Mouse (Mus musculus): ENCODE measurements around the gene Slc25a20.
"Not testable (repeated sequence)": the region's sequence is repeated elsewhere in the genome, so short reads cannot be mapped to it uniquely, and the experiment has no call there.

The Slc25a20 gene

GRCm38 (mm10) chr9:108661677-108662612, at the start of gene Slc25a20:
Gene Slc25a20, plus strand, starts transcription at chr9:108662088.
- DNase-seq (ENCODE audit: low spot score in 2 of 2) = peak; percentile 53 to 73

GRCm38 (mm10) chr9:108617301-108617700, 44.6 kb upstream of the Slc25a20 start:
- DNase-seq (ENCODE audit: low spot score in 2 of 2) = no peak

GRCm38 (mm10) chr9:108626498-108626897, 35.4 kb upstream of the Slc25a20 start:
- no peak for DNase-seq (ENCODE audit: low spot score in 2 of 2)

- no peak for DNase-seq (ENCODE audit: low spot score in 2 of 2)
Observed at GRCm38 (mm10) chr9:108628141-108628540, 33.7 kb upstream of the Slc25a20 start.

GRCm38 (mm10) chr9:108630683-108631082, 31.2 kb upstream of the Slc25a20 start:
- DNase-seq (ENCODE audit: low spot score in 2 of 2) = no peak

GRCm38 (mm10) chr9:108631631-108632256, 30.1 kb upstream of the Slc25a20 start:
- DNase-seq (ENCODE audit: low spot score in 2 of 2) = no peak

- DNase-seq (ENCODE audit: low spot score in 2 of 2) = no peak
Observed at GRCm38 (mm10) chr9:108632375-108632774, 29.5 kb upstream of the Slc25a20 start.

GRCm38 (mm10) chr9:108633846-108634245, 28.0 kb upstream of the Slc25a20 start:
- no peak for DNase-seq (ENCODE audit: low spot score in 2 of 2)

- DNase-seq (ENCODE audit: low spot score in 2 of 2) = no peak
Observed at GRCm38 (mm10) chr9:108635415-108635814, 26.5 kb upstream of the Slc25a20 start.

- no peak for DNase-seq (ENCODE audit: low spot score in 2 of 2)
Observed at GRCm38 (mm10) chr9:108639825-108640224, 22.1 kb upstream of the Slc25a20 start.

- no peak for DNase-seq (ENCODE audit: low spot score in 2 of 2)
Observed at GRCm38 (mm10) chr9:108648166-108648565, 13.7 kb upstream of the Slc25a20 start.

- peak; percentile 90 to 92 for DNase-seq (ENCODE audit: low spot score in 2 of 2)
Observed at GRCm38 (mm10) chr9:108648611-108649560, 13.0 kb upstream of the Slc25a20 start, which contains the start of gene Arih2. Gene Arih2, minus strand, starts transcription at chr9:108649386.

GRCm38 (mm10) chr9:108649561-108650440, 12.1 kb upstream of the Slc25a20 start:
- no peak for DNase-seq (ENCODE audit: low spot score in 2 of 2)

GRCm38 (mm10) chr9:108654566-108655464, 7.1 kb upstream of the Slc25a20 start:
- no peak for DNase-seq (ENCODE audit: low spot score in 2 of 2)

- DNase-seq (ENCODE audit: low spot score in 2 of 2) = not testable (repeated sequence)
Observed at GRCm38 (mm10) chr9:108655865-108656264, 6.0 kb upstream of the Slc25a20 start.

- DNase-seq (ENCODE audit: low spot score in 2 of 2) = no peak
Observed at GRCm38 (mm10) chr9:108662660-108663059, 772 bp downstream of the Slc25a20 start.

- no peak for DNase-seq (ENCODE audit: low spot score in 2 of 2)
Observed at GRCm38 (mm10) chr9:108669875-108670274, 8.0 kb downstream of the Slc25a20 start.

- DNase-seq (ENCODE audit: low spot score in 2 of 2) = no peak
Observed at GRCm38 (mm10) chr9:108673151-108673550, 11.3 kb downstream of the Slc25a20 start.

GRCm38 (mm10) chr9:108680026-108680425, 18.1 kb downstream of the Slc25a20 start:
- no peak for DNase-seq (ENCODE audit: low spot score in 2 of 2)

GRCm38 (mm10) chr9:108686475-108686887, 24.6 kb downstream of the Slc25a20 start:
- DNase-seq (ENCODE audit: low spot score in 2 of 2) = no peak

Data from right cerebral cortex, adult 2 months (tissue).